In the genomic region with DNA sequence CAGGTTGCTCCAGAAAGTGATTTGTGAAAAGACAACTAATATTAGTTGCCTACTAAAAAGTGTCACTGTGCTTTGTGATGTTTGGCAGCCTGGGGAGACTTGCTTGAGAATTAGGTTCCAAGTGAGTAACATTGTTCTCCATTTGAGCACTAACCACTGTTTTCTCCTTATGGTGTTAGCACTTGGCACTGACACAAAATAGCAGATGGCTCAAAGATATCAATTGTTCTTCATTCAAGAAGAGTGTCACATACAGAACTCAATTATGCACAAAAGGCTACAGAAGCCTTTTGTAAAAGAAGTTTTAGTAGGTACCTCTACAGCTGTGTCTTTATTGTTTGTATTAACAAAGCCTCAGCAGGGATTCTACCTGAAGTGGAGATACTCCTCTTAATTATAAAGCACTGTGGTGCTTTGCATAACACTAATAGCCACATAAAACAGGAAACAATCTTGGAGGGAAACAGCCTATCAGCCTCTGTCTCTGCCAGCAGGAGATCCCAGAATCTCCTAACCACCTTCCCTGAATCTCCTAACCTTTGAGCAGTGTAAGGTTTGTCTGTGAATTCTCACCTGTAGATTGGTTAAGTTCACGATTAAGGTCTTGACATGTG, we compare ENCODE assay signal across 21 mouse cellular contexts.
A peak's percentile ranks its signal among the peaks of the same experiment; 100 is the strongest.
DNase-seq lines count a peak whose midpoint lies in the region; ATAC-seq and TF ChIP-seq lines count a peak whose summit lies in the region.
"Had no signal": no experiment of that assay in that cellular context is flagged by ENCODE, and none has a peak within 500 bp of the region (broad histone marks: within the 10 kb centered on the region; RNA-seq: fewer than 3 reads in every experiment).

No protein-coding gene starts in this region.

- no peak overlapping the region for H3K4me2 ChIP-seq in hindbrain, postnatal 0 days (ENCODE audit: low read depth, low read length)
- H3K4me2 ChIP-seq in hindbrain, embryonic 13.5 days: no peak overlapping the region
- no peak overlapping the region for H3K4me2 ChIP-seq in neural tube, embryonic 14.5 days (ENCODE audit: low read depth, low read length)
- H3K4me2 ChIP-seq: hindbrain, embryonic 15.5 days; liver, embryonic 11.5 days; midbrain, embryonic 11.5 days had no signal

- no peak overlapping the region for H3K4me3 ChIP-seq in hindbrain, postnatal 0 days (ENCODE audit: low read length)
- H3K4me3 ChIP-seq in hindbrain, embryonic 13.5 days: no peak overlapping the region
- no peak overlapping the region for H3K4me3 ChIP-seq in neural tube, embryonic 14.5 days (ENCODE audit: low read depth, low read length)
- H3K4me3 ChIP-seq: hindbrain, embryonic 15.5 days had no signal

- no peaks in the 10 kb centered on the region for H3K9me3 ChIP-seq in hindbrain, postnatal 0 days (ENCODE audit: low read length)
- no peaks in the 10 kb centered on the region for H3K9me3 ChIP-seq in hindbrain, embryonic 13.5 days
- H3K9me3 ChIP-seq in neural tube, embryonic 14.5 days (ENCODE audit: control insufficient read depth, low read length): no peaks in the 10 kb centered on the region
- H3K9me3 ChIP-seq: hindbrain, embryonic 15.5 days had no signal

- WGBS in hindbrain, postnatal 0 days: 22% methylated on average over 1 of the region's 1 CpGs
- 38% methylated on average over 1 of the region's 1 CpGs for WGBS in hindbrain, embryonic 13.5 days
- WGBS in neural tube, embryonic 14.5 days: 24% methylated on average over 1 of the region's 1 CpGs

- H3K9ac ChIP-seq in hindbrain, postnatal 0 days (replicated peaks; ENCODE audit: low read length): no peak overlapping the region
- no peak overlapping the region for H3K9ac ChIP-seq in hindbrain, embryonic 13.5 days
- H3K9ac ChIP-seq in neural tube, embryonic 14.5 days (replicated peaks; ENCODE audit: low read depth, low read length): no peak overlapping the region
- H3K9ac ChIP-seq: hindbrain, embryonic 15.5 days had no signal

- peak; percentile 8 for DNase-seq in cerebellum, adult 9-10 months
- DNase-seq in cerebellum, adult 8-10 months: no peak
- DNase-seq in hindbrain, postnatal 0 days (ENCODE audit: low spot score): peak; percentile 5
- DNase-seq in R1 (ENCODE audit: low read depth, low spot score) (peak; percentile 92), liver (no peak)
- no peak for DNase-seq in ovary, postnatal 36 days (ENCODE audit: low spot score)
- DNase-seq: adrenal gland, postnatal 25 days; embryo, embryonic 11 days; gastrocnemius, postnatal 25 days; kidney, adult 18-20 months; kidney, postnatal 10 days; left cerebral cortex, postnatal 4 days; lung, adult 2 months; lung, postnatal 4 days; spleen, adult 18-20 months had no signal

- TF ChIP-seq CTCF in hindbrain, postnatal 0 days (IDR thresholded peaks at IDR 0.05; ENCODE audit: low read depth): no peak

- no peaks in the 10 kb centered on the region for H3K27me3 ChIP-seq in hindbrain, postnatal 0 days (ENCODE audit: insufficient read depth, low read length)
- H3K27me3 ChIP-seq in hindbrain, embryonic 13.5 days: no peaks in the 10 kb centered on the region
- H3K27me3 ChIP-seq in neural tube, embryonic 14.5 days (ENCODE audit: control insufficient read depth, insufficient read depth, low read length): no peaks in the 10 kb centered on the region
- H3K27me3 ChIP-seq: hindbrain, embryonic 15.5 days had no signal

- peak; percentile 43; the same call in 1 of the 2 replicates for ATAC-seq in hindbrain, postnatal 0 days
- no peak for ATAC-seq in hindbrain, embryonic 13.5 days (ENCODE audit: low FRiP score)
- ATAC-seq in neural tube, embryonic 14.5 days (ENCODE audit: low read depth): peak; percentile 58
- ATAC-seq: CD4-positive, CD25-positive, alpha-beta regulatory T cell, adult 4 months had no signal

- no peaks in the 10 kb centered on the region for H3K36me3 ChIP-seq in hindbrain, postnatal 0 days (ENCODE audit: insufficient read depth, low read length)
- no peaks in the 10 kb centered on the region for H3K36me3 ChIP-seq in hindbrain, embryonic 13.5 days
- no peaks in the 10 kb centered on the region for H3K36me3 ChIP-seq in neural tube, embryonic 14.5 days (ENCODE audit: control insufficient read depth, insufficient read depth, low read length)
- H3K36me3 ChIP-seq: hindbrain, embryonic 15.5 days had no signal

- no peak overlapping the region for H3K27ac ChIP-seq in hindbrain, postnatal 0 days
- no peak overlapping the region for H3K27ac ChIP-seq in hindbrain, embryonic 13.5 days
- H3K27ac ChIP-seq in neural tube, embryonic 14.5 days (ENCODE audit: low read depth, low read length): no peak overlapping the region
- H3K27ac ChIP-seq: hindbrain, embryonic 15.5 days had no signal

- H3K4me1 ChIP-seq in hindbrain, postnatal 0 days (ENCODE audit: insufficient read depth, low read length): no peaks in the 10 kb centered on the region
- no peaks in the 10 kb centered on the region for H3K4me1 ChIP-seq in hindbrain, embryonic 13.5 days (replicated peaks)
- peaks cover 3% of the 10 kb centered on the region; the same call in 1 of the 2 replicates for H3K4me1 ChIP-seq in neural tube, embryonic 14.5 days (ENCODE audit: control insufficient read depth, insufficient read depth, low read length)

Comparison
In these comparisons a context has a peak if more than half of its experiments do, and no peak if none do; other contexts are left out.
1. DNase-seq: peak in cerebellum, adult 9-10 months (single experiment), hindbrain, postnatal 0 days (single experiment) and R1 (single experiment); none in cerebellum, adult 8-10 months (single experiment), ovary, postnatal 36 days (single experiment) and liver (single experiment).